Mouse (Mus musculus): ENCODE measurements at regions not wholly inside any gene's neighbourhood (a gene's known extent, or its start where the extent isn't known, plus 50 kb on each side); places are given as distances from the start of the nearest gene placed in this dataset.
"Not testable (repeated sequence)": the region's sequence is repeated elsewhere in the genome, so short reads cannot be mapped to it uniquely, and the experiment has no call there.

GRCm38 (mm10) chr6:95058017-95058416, 59.0 kb upstream of the Kbtbd8 start:
- peak; percentile 4 for DNase-seq

- no peak for DNase-seq
These were observed 60.8 kb upstream of the Kbtbd8 start for GRCm38 (mm10) chr6:95056222-95056621.

GRCm38 (mm10) chr6:95053717-95054382, 63.2 kb upstream of the Kbtbd8 start:
- no peak for DNase-seq

- DNase-seq = not testable (repeated sequence)
These were observed 75.7 kb upstream of the Kbtbd8 start for GRCm38 (mm10) chr6:95041351-95041750.

GRCm38 (mm10) chr6:95024239-95024638, 92.8 kb upstream of the Kbtbd8 start:
- no peak for DNase-seq

GRCm38 (mm10) chr6:95021724-95022123, 95.3 kb upstream of the Kbtbd8 start:
- DNase-seq = no peak

GRCm38 (mm10) chr6:95017911-95018310, 99.1 kb upstream of the Kbtbd8 start:
- no peak for DNase-seq

- DNase-seq = no peak
These were observed 99.6 kb upstream of the Kbtbd8 start for GRCm38 (mm10) chr6:95017484-95017883.

- DNase-seq = no peak
These were observed 103.9 kb upstream of the Kbtbd8 start for GRCm38 (mm10) chr6:95013096-95013495.

GRCm38 (mm10) chr6:95006485-95006884, 110.6 kb upstream of the Kbtbd8 start:
- no peak for DNase-seq

GRCm38 (mm10) chr6:95003716-95004115, 113.3 kb upstream of the Kbtbd8 start:
- DNase-seq = no peak

GRCm38 (mm10) chr6:94999562-94999961, 117.5 kb upstream of the Kbtbd8 start:
- DNase-seq = no peak

GRCm38 (mm10) chr6:94999002-94999401, 118.0 kb upstream of the Kbtbd8 start:
- DNase-seq = no peak

- DNase-seq = no peak
These were observed 118.7 kb upstream of the Kbtbd8 start for GRCm38 (mm10) chr6:94998371-94998770.

GRCm38 (mm10) chr6:94994376-94994775, 122.7 kb upstream of the Kbtbd8 start:
- no peak for DNase-seq

- DNase-seq = no peak
These were observed 129.6 kb upstream of the Kbtbd8 start for GRCm38 (mm10) chr6:94987427-94987826.

GRCm38 (mm10) chr6:94986346-94986745, 130.7 kb upstream of the Kbtbd8 start:
- DNase-seq = peak; percentile 33

GRCm38 (mm10) chr6:94984411-94984895, 132.6 kb upstream of the Kbtbd8 start:
- DNase-seq = no peak

GRCm38 (mm10) chr6:94968683-94969082, 148.4 kb upstream of the Kbtbd8 start:
- no peak for DNase-seq

- no peak for DNase-seq
These were observed 150.1 kb upstream of the Kbtbd8 start for GRCm38 (mm10) chr6:94966962-94967361.

- no peak for DNase-seq
These were observed 153.8 kb upstream of the Kbtbd8 start for GRCm38 (mm10) chr6:94963204-94963603.

- DNase-seq = no peak
These were observed 154.5 kb upstream of the Kbtbd8 start for GRCm38 (mm10) chr6:94962411-94963087.

GRCm38 (mm10) chr6:94961821-94962220, 155.2 kb upstream of the Kbtbd8 start:
- no peak for DNase-seq

GRCm38 (mm10) chr6:94957990-94958389, 159.1 kb upstream of the Kbtbd8 start:
- peak; percentile 2 for DNase-seq

Data from layer of hippocampus, adult 9-11 months (tissue).